29 mouse cellular contexts compared by ENCODE assay signal in genomic region chr7:99956095-99956494, GRCm38 (mm10). TPM values are rescaled to one million over a fixed set of nuclear protein-coding genes. Genes with fewer than 3 reads are reported as not detected.
A peak's percentile ranks its signal among the peaks of the same experiment; 100 is the strongest.
DNase-seq lines count a peak whose midpoint lies in the region; ATAC-seq and TF ChIP-seq lines count a peak whose summit lies in the region.
"Had no signal": no experiment of that assay in that cellular context is flagged by ENCODE, and none has a peak within 500 bp of the region (broad histone marks: within the 10 kb centered on the region; RNA-seq: fewer than 3 reads in every experiment).

No protein-coding gene starts in this region.

- ATAC-seq in neural tube, embryonic 15.5 days (ENCODE audit: low FRiP score), result no peak
- no peak for ATAC-seq in hindbrain, embryonic 14.5 days (ENCODE audit: low FRiP score)
- ATAC-seq: forebrain, embryonic 13.5 days; forebrain, embryonic 16.5 days; hindbrain, postnatal 0 days; inflammation-experienced regulatory T-cells, adult 6 months; intestine, embryonic 16.5 days; Patski had no signal

- no peak overlapping the region for H3K27ac ChIP-seq in neural tube, embryonic 15.5 days (replicated peaks)
- peak overlapping the region; percentile 66 for H3K27ac ChIP-seq in bone marrow macrophage, adult 2 months (ENCODE audit: insufficient read depth, low read depth, low read length)
- H3K27ac ChIP-seq in macrophage, result peak overlapping the region; percentile 31; the same call in 1 of the 2 replicates
- no peak overlapping the region for H3K27ac ChIP-seq in hindbrain, embryonic 14.5 days
- H3K27ac ChIP-seq: forebrain, embryonic 10.5 days; forebrain, embryonic 13.5 days; hindbrain, embryonic 10.5 days; hindbrain, embryonic 13.5 days; hindbrain, postnatal 0 days had no signal

- no peaks in the 10 kb centered on the region for H3K9me3 ChIP-seq in neural tube, embryonic 15.5 days (replicated peaks)
- no peaks in the 10 kb centered on the region for H3K9me3 ChIP-seq in hindbrain, embryonic 14.5 days (ENCODE audit: control insufficient read depth, low read length)
- H3K9me3 ChIP-seq: forebrain, embryonic 10.5 days; forebrain, embryonic 13.5 days; G1E; hindbrain, embryonic 10.5 days; hindbrain, embryonic 13.5 days had no signal

- H3K4me1 ChIP-seq in neural tube, embryonic 15.5 days, result peaks cover 12% of the 10 kb centered on the region
- peaks cover 37% of the 10 kb centered on the region for H3K4me1 ChIP-seq in bone marrow macrophage, adult 2 months (ENCODE audit: control insufficient read depth, insufficient read depth, low read length)
- H3K4me1 ChIP-seq in hindbrain, embryonic 14.5 days (replicated peaks; ENCODE audit: control insufficient read depth, insufficient read depth, low read length), result no peaks in the 10 kb centered on the region
- H3K4me1 ChIP-seq: forebrain, embryonic 10.5 days; forebrain, embryonic 13.5 days; hindbrain, embryonic 10.5 days had no signal

- no peak for TF ChIP-seq POLR2A in bone marrow macrophage, adult 2 months (IDR thresholded peaks at IDR 0.05; ENCODE audit: borderline replicate concordance, low read depth, low read length)

- no peak for TF ChIP-seq CTCF in bone marrow macrophage, adult 2 months (IDR thresholded peaks at IDR 0.05; ENCODE audit: low read depth, low read length)

- no peak overlapping the region for H3K9ac ChIP-seq in neural tube, embryonic 15.5 days (replicated peaks)
- H3K9ac ChIP-seq in hindbrain, embryonic 14.5 days, result no peak overlapping the region
- H3K9ac ChIP-seq: forebrain, embryonic 13.5 days; hindbrain, embryonic 13.5 days had no signal

- WGBS in neural tube, embryonic 15.5 days, result 97% methylated on average over 7 of the region's 7 CpGs
- 95% methylated on average over 7 of the region's 7 CpGs for WGBS in macrophage (ENCODE audit: missing documents)
- WGBS in hindbrain, embryonic 14.5 days, result 96% methylated on average over 7 of the region's 7 CpGs

- H3K4me3 ChIP-seq in neural tube, embryonic 15.5 days (replicated peaks), result no peak overlapping the region
- H3K4me3 ChIP-seq in bone marrow macrophage, adult 2 months (ENCODE audit: insufficient read depth, low read length), result no peak overlapping the region
- no peak overlapping the region for H3K4me3 ChIP-seq in macrophage (ENCODE audit: inconsistent target)
- no peak overlapping the region for H3K4me3 ChIP-seq in hindbrain, embryonic 14.5 days (replicated peaks; ENCODE audit: low read length)
- H3K4me3 ChIP-seq: forebrain, embryonic 10.5 days; forebrain, embryonic 13.5 days; hindbrain, embryonic 10.5 days; hindbrain, embryonic 13.5 days had no signal

- no peak overlapping the region for H3K4me2 ChIP-seq in neural tube, embryonic 15.5 days
- no peak overlapping the region for H3K4me2 ChIP-seq in hindbrain, embryonic 14.5 days (replicated peaks)
- H3K4me2 ChIP-seq: forebrain, embryonic 13.5 days; heart, embryonic 11.5 days; hindbrain, embryonic 13.5 days had no signal

- peaks cover 89% of the 10 kb centered on the region for H3K79me2 ChIP-seq in macrophage (ENCODE audit: inconsistent target)

- no peaks in the 10 kb centered on the region for H3K27me3 ChIP-seq in neural tube, embryonic 15.5 days (replicated peaks)
- H3K27me3 ChIP-seq in hindbrain, embryonic 14.5 days (ENCODE audit: control insufficient read depth, insufficient read depth, low read length), result no peaks in the 10 kb centered on the region
- H3K27me3 ChIP-seq: CH12.LX; forebrain, embryonic 13.5 days; hindbrain, embryonic 13.5 days; Patski had no signal

- DNase-seq in neural tube, embryonic 10.5 days (ENCODE audit: extremely low spot score, low spot score), result peak; percentile 3
- DNase-seq in urinary bladder, adult 2 months (ENCODE audit: low spot score), result no peak
- no peak for DNase-seq in kidney, postnatal 25 days
- DNase-seq in hindbrain, embryonic 14.5 days (ENCODE audit: low spot score), result no peak
- DNase-seq: adrenal gland, postnatal 10 days; adrenal gland, postnatal 36 days; B cell, adult 2 months; cerebellum, adult 11 months; cerebellum, postnatal 10 days; cerebellum, postnatal 36 days; gastrocnemius, postnatal 25 days; heart, postnatal 36 days had no signal

- no peaks in the 10 kb centered on the region for H3K36me3 ChIP-seq in neural tube, embryonic 15.5 days
- peaks cover 13% of the 10 kb centered on the region; the same call in 1 of the 2 replicates for H3K36me3 ChIP-seq in macrophage (ENCODE audit: inconsistent target)
- no peaks in the 10 kb centered on the region for H3K36me3 ChIP-seq in hindbrain, embryonic 14.5 days (replicated peaks; ENCODE audit: control insufficient read depth, insufficient read depth)

RNA-seq across cellular contexts. Expression of gene Rnf169, which starts 24.2 kb away (rescaled TPM):
- 4.2 and 4.6 TPM in 2 replicates for polyA plus RNA-seq in neural tube, embryonic 15.5 days (2015; fragmentation: Nextera tagmentation; extraction: Ambion mirVana)
- 26.4 and 27.9 TPM in 2 replicates for polyA plus RNA-seq in bone marrow macrophage, adult 2 months (2012; ENCODE audit: insufficient read depth, insufficient read length, missing spikeins)
- total RNA-seq in macrophage (2018; cell fraction: chromatin; rRNA removed), result 100 to 1,000 TPM in 15 of 26 experiments, 10 to 100 TPM in 11; 44.4 to 168 (median 106) TPM
- 10 to 100 TPM in 23 of 26 experiments, 1 to 10 TPM in 3; 6.1 to 24.9 (median 18.3) TPM for total RNA-seq in macrophage (2018; cell fraction: cytosol; rRNA removed)
- 100 to 1,000 TPM in 4 of 26 experiments, 10 to 100 TPM in 22; 19.2 to 119 (median 58.9) TPM for total RNA-seq in macrophage (2018; cell fraction: nucleus; rRNA removed)
- 10.4 to 15.0 TPM (median 11.8 TPM) in 3 replicates for polyA plus RNA-seq in macrophage (2018)
- polyA plus RNA-seq in urinary bladder, adult 2 months (2012; rRNA removed), result 5.2 and 8.0 TPM in 2 replicates
- 5.3 and 5.8 TPM in 2 replicates for polyA plus RNA-seq in hindbrain, embryonic 14.5 days (2014; fragmentation: Nextera tagmentation; extraction: Ambion mirVana)

RNA-seq across cellular contexts. Expression of gene Chrdl2, which starts 49.9 kb away (rescaled TPM):
- polyA plus RNA-seq in neural tube, embryonic 15.5 days (2015; fragmentation: Nextera tagmentation; extraction: Ambion mirVana), result 0.28 and 0.37 TPM in 2 replicates
- not detected in 2 replicates for polyA plus RNA-seq in bone marrow macrophage, adult 2 months (2012; ENCODE audit: insufficient read depth, insufficient read length, missing spikeins)
- not detected for total RNA-seq in macrophage (2018; cell fraction: chromatin; rRNA removed)
- total RNA-seq in macrophage (2018; cell fraction: cytosol; rRNA removed), result not detected
- total RNA-seq in macrophage (2018; cell fraction: nucleus; rRNA removed), result under 1 TPM in 1 of 26 experiments, not detected in 25; 0.50 TPM
- not detected in 3 replicates for polyA plus RNA-seq in macrophage (2018)
- 4.3 and 8.0 TPM in 2 replicates for polyA plus RNA-seq in urinary bladder, adult 2 months (2012; rRNA removed)
- 0.31 and 0.67 TPM in 2 replicates for polyA plus RNA-seq in hindbrain, embryonic 14.5 days (2014; fragmentation: Nextera tagmentation; extraction: Ambion mirVana)
- total RNA-seq: adrenal gland, adult 18-20 months; adrenal gland, postnatal 10 days; adrenal gland, postnatal 36 days; CH12.LX; heart, adult 8-10 months had no signal
- polyA plus RNA-seq: forebrain, embryonic 13.5 days; G1E; inflammation-experienced regulatory T-cells, adult 6 months had no signal

Comparison
In these comparisons a context has a peak if more than half of its experiments do, and no peak if none do; other contexts are left out.
1. H3K27ac ChIP-seq: peak in bone marrow macrophage, adult 2 months (single experiment) and macrophage (single experiment); none in neural tube, embryonic 15.5 days (single experiment) and hindbrain, embryonic 14.5 days (single experiment).